Mouse (Mus musculus) lung, postnatal 0 days (tissue): ENCODE data around the gene Homer2.

Experiments
- CTCF ChIP-seq: IDR thresholded peaks from 2 replicates; pipeline ENCODE4 v1.5.1; 2016; ENCODE audit warnings: antibody characterized with exemption, mild to moderate bottlenecking
- EP300 ChIP-seq: IDR thresholded peaks from 2 replicates; pipeline ENCODE4 v1.6.1; 2016; ENCODE audit warnings: antibody characterized with exemption, mild to moderate bottlenecking, control low read depth

GRCm38 (mm10) chr7:81649270-81649669 is 58.1 kb downstream of the Homer2 start:
- TF ChIP-seq EP300 (no peak), CTCF (no peak)
